Mouse (Mus musculus) bone marrow, adult 2 months (tissue): ENCODE data around the gene Rabgap1l.

Experiments used
- CTCF ChIP-seq: fragments of 200-500 bp; IDR thresholded peaks from 2 replicates; pipeline ENCODE4 v1.5.1; 2011; ENCODE audit warnings: low read length, control low read depth; ENCODE audit not compliant: control insufficient read depth, insufficient read depth
- POLR2A ChIP-seq: fragments of 200-500 bp; IDR thresholded peaks from 2 replicates; pipeline ENCODE4 v1.6.1; 2011; ENCODE audit warnings: low read depth, mild to moderate bottlenecking, control low read depth, low read length, borderline replicate concordance; ENCODE audit not compliant: control insufficient read depth

GRCm38 (mm10) chr1:160792156-160792685, 790 bp downstream of the Rabgap1l start:
- TF ChIP-seq CTCF (no peak), POLR2A (no peak)
